Mouse (Mus musculus) cerebellum, adult 2 months (tissue): Measurements from ENCODE around the gene Eif4enif1.
"Not testable (repeated sequence)": the region's sequence is repeated elsewhere in the genome, so short reads cannot be mapped to it uniquely, and the experiment has no call there.

Experiments
- CTCF ChIP-seq: fragments of 200-500 bp; IDR thresholded peaks from 2 replicates; pipeline ENCODE4 v1.5.1; 2011; ENCODE audit warnings: low read depth, mild to moderate bottlenecking, control low read depth, low read length, moderate library complexity, borderline replicate concordance; ENCODE audit not compliant: insufficient read depth
- POLR2A ChIP-seq: fragments of 200-500 bp; IDR thresholded peaks from 2 replicates; pipeline ENCODE4 v1.6.1; 2011; ENCODE audit warnings: low read length, control low read depth, borderline replicate concordance; ENCODE audit not compliant: insufficient read depth

GRCm38 (mm10) chr11:3169042-3169441 is 33.1 kb upstream of the Eif4enif1 start:
- not testable (repeated sequence) for TF ChIP-seq CTCF, POLR2A
